Comparison of ENCODE assay signal across 28 mouse cellular contexts in genomic region chr10:31517192-31517591, GRCm38 (mm10).
A peak's percentile ranks its signal among the peaks of the same experiment; 100 is the strongest.
DNase-seq lines count a peak whose midpoint lies in the region; ATAC-seq and TF ChIP-seq lines count a peak whose summit lies in the region.
"Had no signal": no experiment of that assay in that cellular context is flagged by ENCODE, and none has a peak within 500 bp of the region (broad histone marks: within the 10 kb centered on the region; RNA-seq: fewer than 3 reads in every experiment).

No protein-coding gene starts in this region.

- no peak overlapping the region; the same call in 1 of the 2 replicates for H3K27ac ChIP-seq in liver, postnatal 0 days (ENCODE audit: low read depth)
- H3K27ac ChIP-seq in liver, embryonic 11.5 days (ENCODE audit: low read depth, low read length), result no peak overlapping the region
- no peak overlapping the region for H3K27ac ChIP-seq in thymus, adult 2 months (ENCODE audit: control insufficient read depth, insufficient read depth, low read length)
- H3K27ac ChIP-seq: gastrocnemius, adult 2 months; heart, adult 2 months; heart, embryonic 13.5 days; limb, embryonic 10.5 days; limb, embryonic 15.5 days; midbrain, embryonic 13.5 days; neural tube, embryonic 13.5 days had no signal

- H3K27me3 ChIP-seq in liver, postnatal 0 days (ENCODE audit: insufficient read depth, low read length), result no peaks in the 10 kb centered on the region
- H3K27me3 ChIP-seq in liver, embryonic 11.5 days (replicated peaks; ENCODE audit: control insufficient read depth, insufficient read depth, low read length), result no peaks in the 10 kb centered on the region
- H3K27me3 ChIP-seq in thymus, adult 2 months (ENCODE audit: control insufficient read depth, insufficient read depth, low read length), result no peaks in the 10 kb centered on the region
- H3K27me3 ChIP-seq: heart, embryonic 13.5 days; limb, embryonic 15.5 days; midbrain, embryonic 13.5 days; neural tube, embryonic 13.5 days had no signal

- DNase-seq in kidney, adult 8-10 months, result peak; percentile 12 to 24
- DNase-seq in kidney, adult 18-20 months, result no peak
- DNase-seq in liver, postnatal 0 days, result no peak
- DNase-seq in liver, embryonic 11.5 days (ENCODE audit: low spot score), result no peak
- peak; percentile 11 to 52 for DNase-seq in kidney, postnatal 36 days
- DNase-seq in yolk sac, embryonic 10.5 days (ENCODE audit: low spot score), result peak; percentile 41
- no peak for DNase-seq in thymus, adult 2 months
- DNase-seq: adrenal gland, adult 2 months; adrenal gland, postnatal 36 days; B cell, adult 2 months; cerebellum, adult 2 months; cerebellum, postnatal 14 days; gastrocnemius, adult 2 months; gastrocnemius, postnatal 36 days; heart, adult 2 months; heart, postnatal 14 days; lung, postnatal 36 days; retina, postnatal 1 day; right cerebral cortex, postnatal 14 days; thymus, postnatal 25 days had no signal

- H3K9me3 ChIP-seq in liver, postnatal 0 days (ENCODE audit: low read length), result no peaks in the 10 kb centered on the region
- no peaks in the 10 kb centered on the region for H3K9me3 ChIP-seq in liver, embryonic 11.5 days (ENCODE audit: control insufficient read depth, low read length)
- H3K9me3 ChIP-seq: heart, embryonic 13.5 days; limb, embryonic 10.5 days; limb, embryonic 15.5 days; midbrain, embryonic 13.5 days; neural tube, embryonic 13.5 days had no signal

- no peak for TF ChIP-seq CTCF in liver, postnatal 0 days (IDR thresholded peaks at IDR 0.05; ENCODE audit: low read depth)
- no peak for TF ChIP-seq CTCF in thymus, adult 2 months (IDR thresholded peaks at IDR 0.05; ENCODE audit: borderline replicate concordance, control insufficient read depth, extremely low read depth, insufficient read depth, low read length, poor library complexity)

- H3K36me3 ChIP-seq in liver, postnatal 0 days (replicated peaks; ENCODE audit: insufficient read depth, low read length), result no peaks in the 10 kb centered on the region
- H3K36me3 ChIP-seq in liver, embryonic 11.5 days (ENCODE audit: control insufficient read depth, insufficient read depth, low read length), result no peaks in the 10 kb centered on the region
- H3K36me3 ChIP-seq in thymus, adult 2 months (ENCODE audit: control insufficient read depth, insufficient read depth, low read length), result no peaks in the 10 kb centered on the region
- H3K36me3 ChIP-seq: midbrain, embryonic 13.5 days; neural tube, embryonic 13.5 days had no signal

- no peaks in the 10 kb centered on the region for H3K4me1 ChIP-seq in liver, postnatal 0 days (ENCODE audit: insufficient read depth)
- no peaks in the 10 kb centered on the region for H3K4me1 ChIP-seq in liver, embryonic 11.5 days (replicated peaks; ENCODE audit: control insufficient read depth, insufficient read depth, low read length)
- H3K4me1 ChIP-seq in thymus, adult 2 months (replicated peaks; ENCODE audit: control insufficient read depth, insufficient read depth, low read length), result no peaks in the 10 kb centered on the region
- H3K4me1 ChIP-seq: heart, embryonic 13.5 days; limb, embryonic 15.5 days had no signal

- H3K4me2 ChIP-seq in liver, postnatal 0 days (ENCODE audit: low read depth, low read length), result no peak overlapping the region
- H3K4me2 ChIP-seq in liver, embryonic 11.5 days, result no peak overlapping the region
- H3K4me2 ChIP-seq: heart, embryonic 13.5 days; limb, embryonic 15.5 days; midbrain, embryonic 13.5 days; neural tube, embryonic 13.5 days had no signal

- no peak overlapping the region for H3K9ac ChIP-seq in liver, postnatal 0 days (replicated peaks)
- H3K9ac ChIP-seq in liver, embryonic 11.5 days (ENCODE audit: low read depth, low read length), result no peak overlapping the region
- H3K9ac ChIP-seq: heart, embryonic 13.5 days; limb, embryonic 15.5 days; midbrain, embryonic 13.5 days; neural tube, embryonic 13.5 days had no signal

- 51% methylated on average over 4 of the region's 4 CpGs for WGBS in liver, postnatal 0 days (ENCODE audit: insufficient replicate concordance)
- WGBS in liver, embryonic 11.5 days, result 72% methylated on average over 4 of the region's 4 CpGs
- WGBS in thymus, adult 2 months, result 92% methylated on average over 4 of the region's 4 CpGs

- no peak overlapping the region for H3K4me3 ChIP-seq in liver, postnatal 0 days (ENCODE audit: low read depth, low read length)
- H3K4me3 ChIP-seq in liver, embryonic 11.5 days (ENCODE audit: low read depth, low read length), result no peak overlapping the region
- no peak overlapping the region for H3K4me3 ChIP-seq in thymus, adult 2 months (ENCODE audit: control insufficient read depth, insufficient read depth, low read length)
- H3K4me3 ChIP-seq: erythroblast, embryonic 14.5 days; gastrocnemius, adult 2 months; heart, adult 2 months; heart, embryonic 13.5 days; limb, embryonic 10.5 days; limb, embryonic 15.5 days; midbrain, embryonic 13.5 days; neural tube, embryonic 13.5 days had no signal

- ATAC-seq in liver, postnatal 0 days, result peak; percentile 68
- no peak for ATAC-seq in liver, embryonic 11.5 days (replicated peaks; ENCODE audit: low FRiP score)
- ATAC-seq: forebrain, embryonic 16.5 days; hindbrain, embryonic 16.5 days; midbrain, embryonic 13.5 days had no signal

- no peak for TF ChIP-seq POLR2A in thymus, adult 2 months (IDR thresholded peaks at IDR 0.05; ENCODE audit: control insufficient read depth, extremely low read depth, insufficient read depth, low read length, poor library complexity)

- TF ChIP-seq EP300 in liver, postnatal 0 days (IDR thresholded peaks at IDR 0.05; ENCODE audit: low read depth), result no peak

Comparison
In these comparisons a context has a peak if more than half of its experiments do, and no peak if none do; other contexts are left out.
1. DNase-seq: peak in kidney, adult 8-10 months (2 of 2), kidney, postnatal 36 days (2 of 2) and yolk sac, embryonic 10.5 days (single experiment); none in kidney, adult 18-20 months (single experiment), liver, postnatal 0 days (single experiment), liver, embryonic 11.5 days (single experiment) and thymus, adult 2 months (single experiment).